Mouse (Mus musculus) ovary, postnatal 36 days (tissue): ENCODE measurements around the gene Gp5.

Experiments
- DNase-seq: peaks from one replicate; pipeline ENCODE4 v3.0.0; 2022; ENCODE audit warnings: low spot score, mixed read lengths

Gp5 gene

GRCm38 (mm10) chr16:30278406-30278805 is 32.2 kb downstream of the Gp5 start:
- DNase-seq, result no peak

- DNase-seq, result no peak
Measured at GRCm38 (mm10) chr16:30275558-30276340, 34.8 kb downstream of the Gp5 start.

GRCm38 (mm10) chr16:30273065-30273464 is 37.5 kb downstream of the Gp5 start:
- DNase-seq, result no peak

DNA sequence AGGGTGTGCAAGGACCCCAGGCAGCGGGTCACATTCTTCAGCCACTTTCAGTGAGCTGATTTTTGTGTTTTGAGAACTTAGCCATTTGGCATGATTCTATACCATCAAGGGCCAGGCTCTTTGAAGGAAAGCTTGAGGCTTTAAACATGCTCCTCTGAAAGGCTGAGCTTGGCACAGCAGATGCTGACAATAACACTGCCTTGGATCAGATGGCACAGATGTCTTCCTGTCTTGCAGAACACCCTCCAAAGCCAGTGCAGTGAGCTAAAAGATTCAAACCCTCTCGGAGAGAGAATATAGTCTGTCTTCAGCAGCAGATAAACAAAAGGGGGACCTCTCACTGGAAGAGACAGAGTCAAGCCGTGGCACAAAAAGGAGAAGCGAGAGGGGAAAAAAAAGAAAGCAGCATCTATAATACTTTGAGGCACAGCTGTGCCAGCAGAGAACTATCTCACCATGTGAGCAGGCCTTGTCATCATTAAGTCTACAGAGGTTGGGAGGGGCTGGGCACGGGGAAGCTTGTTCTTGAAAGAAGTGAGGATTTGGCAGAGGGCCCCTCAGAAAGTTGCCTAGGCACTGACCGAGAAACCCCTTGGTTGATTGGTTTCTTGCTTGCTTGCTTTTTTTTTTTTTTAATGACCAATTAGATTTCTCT is 38.5 kb downstream of the Gp5 start:
- DNase-seq, result no peak

GRCm38 (mm10) chr16:30271223-30271761 is 39.3 kb downstream of the Gp5 start:
- no peak for DNase-seq

DNA sequence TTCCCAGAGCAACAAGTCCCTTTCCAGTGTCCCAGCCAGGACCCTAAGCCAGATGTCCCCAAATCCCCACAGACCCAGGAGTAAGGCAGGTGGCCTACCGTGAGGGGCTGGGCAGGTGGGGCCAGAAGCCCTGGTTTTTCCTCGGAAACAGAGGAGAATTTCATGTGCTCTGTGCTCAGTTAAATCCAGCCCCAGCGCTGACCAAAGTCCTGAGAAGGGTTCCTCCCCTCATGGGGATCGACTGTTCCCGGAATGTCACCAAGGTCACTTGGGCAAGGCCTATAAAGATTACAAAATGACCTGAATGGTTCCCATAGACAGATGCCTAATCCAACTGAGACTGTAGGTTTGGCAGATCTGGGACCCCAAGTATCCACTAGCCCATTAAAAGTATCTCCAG is 43.2 kb downstream of the Gp5 start, which contains the start of gene Cpn2:
Gene Cpn2, minus strand, starts transcription at position 141 of the 400 bp plus-strand sequence.
- no peak for DNase-seq

- DNase-seq, result no peak
Measured at GRCm38 (mm10) chr16:30266561-30266960, 44.0 kb downstream of the Gp5 start.

GRCm38 (mm10) chr16:30265611-30266010 is 45.0 kb downstream of the Gp5 start:
- DNase-seq, result no peak

DNA sequence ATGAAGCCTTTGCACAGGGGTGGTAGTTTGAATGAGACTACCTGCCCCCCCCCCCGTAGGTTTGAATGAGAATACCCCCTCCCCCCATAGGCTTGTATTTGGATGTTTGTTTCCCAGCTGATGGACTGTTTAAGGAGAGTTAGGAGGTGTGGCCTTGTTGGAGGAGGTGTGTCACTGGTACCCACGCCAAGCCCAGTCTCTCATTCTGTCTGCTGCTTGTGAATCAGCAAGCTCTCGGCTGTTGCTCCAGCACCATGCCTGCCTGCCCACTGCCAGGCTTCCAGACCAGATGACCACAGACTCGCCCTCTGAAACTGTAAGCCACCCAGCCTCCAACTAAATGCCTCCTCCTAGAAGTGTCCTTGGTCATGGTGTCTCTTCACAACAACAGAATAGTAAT is 47.4 kb downstream of the Gp5 start:
- no peak for DNase-seq

DNA sequence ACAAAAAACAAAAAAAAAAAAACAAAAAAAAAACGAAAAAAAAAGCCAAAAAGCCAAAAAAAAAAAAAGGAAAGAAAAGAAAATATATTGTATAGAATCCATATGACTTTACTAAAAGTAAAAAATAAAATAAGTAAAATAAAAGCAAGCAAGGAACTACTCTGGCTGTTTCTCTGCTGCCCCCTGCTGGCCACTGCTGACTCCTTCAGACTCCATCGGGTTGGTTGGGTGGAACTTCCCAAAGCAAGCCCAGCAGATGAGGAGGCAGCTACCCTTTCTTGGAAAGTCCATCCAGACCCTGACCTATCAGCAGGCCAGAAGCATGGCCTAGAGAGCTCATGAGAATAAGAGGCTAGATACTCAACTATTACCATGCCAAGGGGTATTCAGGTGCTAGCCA is 47.9 kb downstream of the Gp5 start:
- DNase-seq, result peak; percentile 63

- no peak for DNase-seq
Measured at GRCm38 (mm10) chr16:30262157-30262556, 48.4 kb downstream of the Gp5 start.

GRCm38 (mm10) chr16:30261341-30261740 is 49.2 kb downstream of the Gp5 start:
- DNase-seq, result no peak

- no peak for DNase-seq
Measured at GRCm38 (mm10) chr16:30260012-30260635, 50.5 kb downstream of the Gp5 start.

GRCm38 (mm10) chr16:30259444-30259843 is 51.1 kb downstream of the Gp5 start:
- no peak for DNase-seq

DNA sequence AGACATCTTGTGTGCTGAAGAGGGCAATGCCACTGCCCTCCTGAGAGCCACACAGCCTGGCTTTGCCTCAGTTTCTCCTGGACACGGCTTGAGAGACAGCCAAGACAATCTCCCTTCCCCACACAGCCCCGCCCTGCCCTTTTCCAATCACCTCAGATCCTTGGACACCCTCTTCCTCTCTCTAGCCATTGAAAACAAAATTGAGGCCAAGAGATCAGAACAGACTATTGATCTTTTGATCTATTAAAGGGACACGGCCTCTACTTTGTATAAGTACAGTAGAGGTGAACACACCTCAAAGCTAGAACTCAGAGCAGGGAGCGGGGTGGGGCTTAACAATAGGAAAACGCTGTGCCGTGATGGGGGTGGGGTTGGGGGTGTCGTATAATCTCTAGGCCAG is 52.1 kb downstream of the Gp5 start:
- no peak for DNase-seq

GRCm38 (mm10) chr16:30257718-30258117 is 52.9 kb downstream of the Gp5 start:
- DNase-seq, result peak; percentile 41
